Mouse (Mus musculus): ENCODE results near the gene Slc9a6. TPM values are rescaled to one million over a fixed set of nuclear protein-coding genes. Genes with fewer than 3 reads are reported as not detected.

The Slc9a6 gene
- polyA plus RNA-seq, 1 experiment from 2014 or later, result 9.5 TPM

DNA sequence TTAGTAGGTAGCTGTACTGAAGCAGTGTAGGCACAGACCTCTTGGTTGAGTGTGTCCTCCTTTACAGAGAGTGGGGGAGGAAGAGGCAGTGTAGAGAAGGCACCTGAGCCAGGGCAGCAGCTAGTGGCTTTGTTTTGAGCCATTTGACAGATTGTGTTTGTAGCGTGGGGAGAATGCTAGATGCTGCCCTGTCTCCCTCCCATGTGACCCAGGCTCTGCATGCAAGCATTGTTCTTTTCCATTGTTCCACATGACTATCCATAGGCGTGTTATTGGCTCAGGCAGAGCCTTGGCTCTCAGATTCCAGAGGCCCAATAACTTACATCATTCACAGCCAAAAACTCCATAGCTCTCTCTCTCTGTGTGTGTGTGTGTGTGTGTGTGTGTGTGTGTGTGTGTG, 49.7 kb downstream of the Slc9a6 start:
- WGBS, result 76% methylated on average over 2 of the region's 2 CpGs
- H3K4me2 ChIP-seq (ENCODE audit: low read length), result no peak overlapping the region
- no peaks in the 10 kb centered on the region for H3K9me3 ChIP-seq (ENCODE audit: control insufficient read depth, low read length)
- no peak for DNase-seq (ENCODE audit: low spot score)
- no peaks in the 10 kb centered on the region for H3K27me3 ChIP-seq (replicated peaks; ENCODE audit: control insufficient read depth, insufficient read depth, low read length)
- H3K4me1 ChIP-seq (replicated peaks; ENCODE audit: control insufficient read depth, insufficient read depth, low read length), result no peaks in the 10 kb centered on the region
- no peak for ATAC-seq (replicated peaks; ENCODE audit: low FRiP score, low TSS enrichment, low read depth)
- H3K4me3 ChIP-seq (ENCODE audit: low read depth, low read length), result no peak overlapping the region
- no peak overlapping the region for H3K9ac ChIP-seq (ENCODE audit: low read length)
- H3K36me3 ChIP-seq (ENCODE audit: control insufficient read depth, insufficient read depth, low read length), result no peaks in the 10 kb centered on the region; the same call in 1 of the 2 replicates
- H3K27ac ChIP-seq (ENCODE audit: low read depth), result no peak overlapping the region

DNA sequence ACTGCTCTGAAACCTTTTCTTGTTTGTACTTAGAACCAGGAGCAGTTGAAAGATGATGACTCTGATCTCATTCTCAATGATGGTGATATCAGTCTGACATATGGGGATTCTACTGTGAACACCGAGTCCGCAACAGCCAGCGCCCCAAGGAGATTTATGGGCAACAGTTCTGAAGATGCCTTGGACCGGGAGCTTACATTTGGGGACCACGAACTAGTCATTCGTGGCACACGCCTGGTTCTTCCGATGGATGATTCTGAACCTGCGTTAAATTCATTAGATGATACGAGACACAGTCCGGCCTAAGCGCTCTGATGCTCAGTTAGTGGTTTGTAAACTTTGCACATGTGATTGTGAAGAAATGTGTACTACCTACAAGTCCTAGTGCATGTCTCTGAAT, 51.6 kb downstream of the Slc9a6 start:
- Histone ChIP-seq H3K27ac (ENCODE audit: low read depth) (no peak overlapping the region), H3K27me3 (replicated peaks; ENCODE audit: control insufficient read depth, insufficient read depth, low read length) (no peaks in the 10 kb centered on the region), H3K4me2 (ENCODE audit: low read length) (no peak overlapping the region), H3K36me3 (ENCODE audit: control insufficient read depth, insufficient read depth, low read length) (no peaks in the 10 kb centered on the region; the same call in 1 of the 2 replicates), H3K9me3 (ENCODE audit: control insufficient read depth, low read length) (no peaks in the 10 kb centered on the region), H3K4me3 (ENCODE audit: low read depth, low read length) (no peak overlapping the region), H3K9ac (ENCODE audit: low read length) (no peak overlapping the region), H3K4me1 (replicated peaks; ENCODE audit: control insufficient read depth, insufficient read depth, low read length) (no peaks in the 10 kb centered on the region)
- DNase-seq (ENCODE audit: low spot score), result no peak
- WGBS, result 90% methylated on average over 12 of the region's 12 CpGs
- no peak for ATAC-seq (replicated peaks; ENCODE audit: low FRiP score, low TSS enrichment, low read depth)

- 87% methylated on average over 6 of the region's 6 CpGs for WGBS
- Histone ChIP-seq H3K36me3 (ENCODE audit: control insufficient read depth, insufficient read depth, low read length) (no peaks in the 10 kb centered on the region; the same call in 1 of the 2 replicates), H3K4me1 (replicated peaks; ENCODE audit: control insufficient read depth, insufficient read depth, low read length) (no peaks in the 10 kb centered on the region), H3K9ac (ENCODE audit: low read length) (no peak overlapping the region), H3K4me2 (ENCODE audit: low read length) (no peak overlapping the region), H3K4me3 (ENCODE audit: low read depth, low read length) (no peak overlapping the region), H3K9me3 (ENCODE audit: control insufficient read depth, low read length) (no peaks in the 10 kb centered on the region), H3K27ac (ENCODE audit: low read depth) (no peak overlapping the region), H3K27me3 (replicated peaks; ENCODE audit: control insufficient read depth, insufficient read depth, low read length) (no peaks in the 10 kb centered on the region)
- DNase-seq (ENCODE audit: low spot score), result no peak
- no peak for ATAC-seq (replicated peaks; ENCODE audit: low FRiP score, low TSS enrichment, low read depth)
Observed at GRCm38 (mm10) chrX:56662316-56662715, 52.8 kb downstream of the Slc9a6 start.

- H3K9ac ChIP-seq (ENCODE audit: low read length), result no peak overlapping the region
- H3K9me3 ChIP-seq (ENCODE audit: control insufficient read depth, low read length), result no peaks in the 10 kb centered on the region
- H3K4me2 ChIP-seq (ENCODE audit: low read length), result no peak overlapping the region
- H3K4me3 ChIP-seq (ENCODE audit: low read depth, low read length), result no peak overlapping the region
- H3K36me3 ChIP-seq (ENCODE audit: control insufficient read depth, insufficient read depth, low read length), result no peaks in the 10 kb centered on the region; the same call in 1 of the 2 replicates
- 86% methylated on average over 4 of the region's 4 CpGs for WGBS
- no peaks in the 10 kb centered on the region for H3K27me3 ChIP-seq (replicated peaks; ENCODE audit: control insufficient read depth, insufficient read depth, low read length)
- ATAC-seq (replicated peaks; ENCODE audit: low FRiP score, low TSS enrichment, low read depth), result no peak
- no peaks in the 10 kb centered on the region for H3K4me1 ChIP-seq (replicated peaks; ENCODE audit: control insufficient read depth, insufficient read depth, low read length)
- no peak for DNase-seq (ENCODE audit: low spot score)
- no peak overlapping the region for H3K27ac ChIP-seq (ENCODE audit: low read depth)
Observed at GRCm38 (mm10) chrX:56663377-56663776, 53.8 kb downstream of the Slc9a6 start.

DNA sequence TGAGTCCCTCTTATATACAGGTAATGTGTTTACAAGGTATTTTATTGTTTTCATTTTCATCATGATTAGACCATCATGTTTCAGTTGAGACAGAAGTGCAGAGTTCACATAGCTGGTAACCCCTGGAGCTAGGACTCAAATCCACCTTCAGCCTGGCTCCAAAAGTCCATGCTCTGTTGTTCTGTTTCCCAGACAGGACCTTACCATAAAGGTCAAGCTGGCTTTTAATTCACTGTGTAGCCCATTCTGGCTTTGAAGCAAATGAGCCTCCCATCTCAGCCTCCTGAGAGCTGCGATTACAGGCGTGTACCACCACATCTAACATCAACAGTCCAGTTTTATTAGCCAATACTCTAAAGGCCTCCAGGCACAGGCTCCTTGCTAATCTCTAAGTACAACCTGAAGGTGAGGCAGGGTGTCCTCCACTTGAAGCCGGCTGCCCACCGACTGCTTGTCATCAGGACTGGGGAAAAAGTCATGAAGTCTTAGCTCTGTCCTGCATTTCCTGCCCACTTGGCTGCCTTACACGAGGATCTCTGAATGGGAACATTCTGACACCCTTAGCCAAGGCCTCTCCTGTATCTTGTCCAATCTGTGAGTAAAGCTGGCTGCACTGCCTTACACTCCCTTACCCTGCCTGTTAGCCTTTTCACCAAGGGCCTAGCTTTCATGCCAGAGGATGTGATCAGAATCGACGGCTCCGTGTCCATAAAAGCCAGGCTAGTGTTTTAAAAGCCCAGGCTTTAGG, 55.8 kb downstream of the Slc9a6 start:
- no peaks in the 10 kb centered on the region for H3K27me3 ChIP-seq (replicated peaks; ENCODE audit: control insufficient read depth, insufficient read depth, low read length)
- no peaks in the 10 kb centered on the region for H3K9me3 ChIP-seq (ENCODE audit: control insufficient read depth, low read length)
- ATAC-seq (replicated peaks; ENCODE audit: low FRiP score, low TSS enrichment, low read depth), result no peak
- no peaks in the 10 kb centered on the region for H3K4me1 ChIP-seq (replicated peaks; ENCODE audit: control insufficient read depth, insufficient read depth, low read length)
- H3K36me3 ChIP-seq (ENCODE audit: control insufficient read depth, insufficient read depth, low read length), result no peaks in the 10 kb centered on the region; the same call in 1 of the 2 replicates
- no peak overlapping the region for H3K4me3 ChIP-seq (ENCODE audit: low read depth, low read length)
- no peak overlapping the region for H3K27ac ChIP-seq (ENCODE audit: low read depth)
- H3K4me2 ChIP-seq (ENCODE audit: low read length), result no peak overlapping the region
- WGBS, result 79% methylated on average over 8 of the region's 8 CpGs
- no peak for DNase-seq (ENCODE audit: low spot score)
- H3K9ac ChIP-seq (ENCODE audit: low read length), result no peak overlapping the region

DNA sequence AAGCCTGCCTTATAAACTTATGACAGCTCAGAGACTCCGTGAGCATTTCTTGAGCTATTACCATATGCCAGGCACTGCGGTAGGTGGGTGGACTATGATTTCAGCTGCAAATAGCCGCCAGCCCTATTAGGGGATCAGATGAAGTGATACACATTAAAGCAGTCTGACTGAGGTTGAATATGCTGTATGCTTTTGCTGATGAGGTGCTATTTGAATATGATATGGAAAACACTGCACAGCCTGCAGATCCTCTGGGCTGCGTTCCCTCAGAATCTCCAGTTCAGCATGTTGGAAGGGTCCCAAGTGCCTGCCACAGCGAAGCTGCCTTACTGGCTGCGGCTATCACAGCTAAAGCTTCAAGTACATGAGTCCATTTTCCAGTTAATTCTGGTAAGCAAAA, 57.7 kb downstream of the Slc9a6 start:
- Histone ChIP-seq H3K27ac (ENCODE audit: low read depth) (no peak overlapping the region), H3K4me3 (ENCODE audit: low read depth, low read length) (no peak overlapping the region), H3K9me3 (ENCODE audit: control insufficient read depth, low read length) (no peaks in the 10 kb centered on the region), H3K27me3 (replicated peaks; ENCODE audit: control insufficient read depth, insufficient read depth, low read length) (no peaks in the 10 kb centered on the region), H3K36me3 (ENCODE audit: control insufficient read depth, insufficient read depth, low read length) (no peaks in the 10 kb centered on the region), H3K9ac (ENCODE audit: low read length) (no peak overlapping the region), H3K4me2 (ENCODE audit: low read length) (no peak overlapping the region), H3K4me1 (replicated peaks; ENCODE audit: control insufficient read depth, insufficient read depth, low read length) (no peaks in the 10 kb centered on the region)
- 76% methylated on average over 6 of the region's 6 CpGs for WGBS
- ATAC-seq (replicated peaks; ENCODE audit: low FRiP score, low TSS enrichment, low read depth) (no peak), DNase-seq (ENCODE audit: low spot score) (no peak)

- no peak overlapping the region for H3K4me3 ChIP-seq (ENCODE audit: low read depth, low read length)
- no peaks in the 10 kb centered on the region for H3K9me3 ChIP-seq (ENCODE audit: control insufficient read depth, low read length)
- no peak overlapping the region for H3K27ac ChIP-seq (ENCODE audit: low read depth)
- WGBS, result 81% methylated on average over 5 of the region's 5 CpGs
- H3K36me3 ChIP-seq (ENCODE audit: control insufficient read depth, insufficient read depth, low read length), result no peaks in the 10 kb centered on the region
- DNase-seq (ENCODE audit: low spot score), result no peak
- no peaks in the 10 kb centered on the region for H3K4me1 ChIP-seq (replicated peaks; ENCODE audit: control insufficient read depth, insufficient read depth, low read length)
- no peaks in the 10 kb centered on the region for H3K27me3 ChIP-seq (replicated peaks; ENCODE audit: control insufficient read depth, insufficient read depth, low read length)
- ATAC-seq (replicated peaks; ENCODE audit: low FRiP score, low TSS enrichment, low read depth), result no peak
- no peak overlapping the region for H3K9ac ChIP-seq (ENCODE audit: low read length)
- H3K4me2 ChIP-seq (ENCODE audit: low read length), result no peak overlapping the region
Observed at GRCm38 (mm10) chrX:56668051-56668450, 58.5 kb downstream of the Slc9a6 start.

DNA sequence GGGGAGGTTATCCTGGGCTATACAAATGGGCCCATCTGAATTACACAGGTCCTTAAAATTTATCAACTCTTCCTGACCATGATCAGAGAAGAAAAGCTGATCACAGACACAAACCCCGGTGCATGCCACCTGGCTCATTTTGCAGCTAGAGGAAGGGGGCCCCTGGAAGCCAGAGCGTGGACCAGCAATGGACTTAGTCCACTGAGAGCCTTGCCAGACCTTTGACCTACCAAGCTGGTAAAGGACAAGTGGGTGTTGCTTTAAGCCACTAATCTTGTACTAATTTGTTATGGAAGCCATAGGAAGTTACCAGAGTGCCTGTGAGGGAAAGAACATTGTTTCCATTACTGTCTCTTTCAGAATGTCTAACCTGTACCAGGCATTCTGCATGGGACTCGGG, 58.9 kb downstream of the Slc9a6 start:
- 83% methylated on average over 3 of the region's 3 CpGs for WGBS
- Histone ChIP-seq H3K4me3 (ENCODE audit: low read depth, low read length) (no peak overlapping the region), H3K9ac (ENCODE audit: low read length) (no peak overlapping the region), H3K36me3 (ENCODE audit: control insufficient read depth, insufficient read depth, low read length) (no peaks in the 10 kb centered on the region), H3K4me1 (replicated peaks; ENCODE audit: control insufficient read depth, insufficient read depth, low read length) (no peaks in the 10 kb centered on the region), H3K4me2 (ENCODE audit: low read length) (no peak overlapping the region), H3K27ac (ENCODE audit: low read depth) (no peak overlapping the region), H3K27me3 (replicated peaks; ENCODE audit: control insufficient read depth, insufficient read depth, low read length) (no peaks in the 10 kb centered on the region), H3K9me3 (ENCODE audit: control insufficient read depth, low read length) (no peaks in the 10 kb centered on the region)
- DNase-seq (ENCODE audit: low spot score), result no peak
- ATAC-seq (replicated peaks; ENCODE audit: low FRiP score, low TSS enrichment, low read depth), result no peak

DNA sequence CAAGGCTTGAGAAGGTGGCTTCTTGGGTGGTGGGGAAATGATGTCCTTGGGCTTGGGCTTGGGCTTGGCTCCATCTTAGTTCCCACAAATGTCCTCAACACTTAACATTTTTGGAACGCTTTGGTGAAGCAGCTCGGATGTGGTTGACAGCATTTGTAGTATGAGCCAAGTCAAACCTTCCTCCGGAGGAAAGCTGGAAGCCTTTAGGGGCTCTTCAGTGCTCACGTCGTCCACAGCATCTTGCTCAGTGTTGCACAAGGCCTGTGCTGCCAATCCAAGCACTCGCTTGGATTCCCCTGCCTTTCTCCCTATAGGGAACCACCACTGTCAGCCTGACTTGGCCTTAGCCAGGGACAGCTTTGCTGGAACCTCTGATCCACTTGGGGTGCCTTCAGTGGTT, 66.0 kb downstream of the Slc9a6 start:
- Histone ChIP-seq H3K36me3 (ENCODE audit: control insufficient read depth, insufficient read depth, low read length) (no peaks in the 10 kb centered on the region), H3K4me3 (ENCODE audit: low read depth, low read length) (no peak overlapping the region), H3K9me3 (ENCODE audit: control insufficient read depth, low read length) (no peaks in the 10 kb centered on the region), H3K9ac (ENCODE audit: low read length) (no peak overlapping the region), H3K27me3 (replicated peaks; ENCODE audit: control insufficient read depth, insufficient read depth, low read length) (no peaks in the 10 kb centered on the region), H3K4me2 (ENCODE audit: low read length) (no peak overlapping the region), H3K27ac (ENCODE audit: low read depth) (no peak overlapping the region), H3K4me1 (replicated peaks; ENCODE audit: control insufficient read depth, insufficient read depth, low read length) (no peaks in the 10 kb centered on the region)
- WGBS, result 80% methylated on average over 6 of the region's 6 CpGs
- ATAC-seq (replicated peaks; ENCODE audit: low FRiP score, low TSS enrichment, low read depth) (no peak), DNase-seq (ENCODE audit: low spot score) (no peak)

All from intestine, embryonic 14.5 days (tissue).